Mouse (Mus musculus) forebrain, embryonic 12.5 days (tissue): Measurements from ENCODE around the gene Lrat. TPM values are rescaled to one million over a fixed set of nuclear protein-coding genes. Genes with fewer than 3 reads are reported as not detected.
A peak's percentile ranks its signal among the peaks of the same experiment; 100 is the strongest.

Source experiments
- ATAC-seq: fragments of 200-750 bp; cut with Nextera tagmentation; 2 replicates; pipeline ENCODE4 v1.8.0; 2017; ENCODE audit warnings: moderate TSS enrichment; ENCODE audit not compliant: low FRiP score
- H3K27ac ChIP-seq: fragments of 300-500 bp; sonication (generic); 2 replicates; pipeline ENCODE4 v1.5.1; 2016; ENCODE audit warnings: mild to moderate bottlenecking
- H3K27me3 ChIP-seq: fragments of 300-500 bp; sonication (generic); 2 replicates; pipeline ENCODE4 v1.6.1; 2016; ENCODE audit warnings: mild to moderate bottlenecking
- H3K36me3 ChIP-seq: fragments of 300-500 bp; sonication (generic); replicated peaks from 2 replicates; pipeline ENCODE4 v1.6.1; 2016; ENCODE audit warnings: mild to moderate bottlenecking
- H3K4me1 ChIP-seq: fragments of 300-500 bp; sonication (generic); 2 replicates; pipeline ENCODE4 v1.6.1; 2016
- H3K4me2 ChIP-seq: fragments of 300-500 bp; sonication (generic); 2 replicates; pipeline ENCODE4 v1.6.1; 2016; ENCODE audit warnings: mild to moderate bottlenecking, moderate library complexity
- H3K4me3 ChIP-seq: fragments of 300-500 bp; sonication (generic); replicated peaks from 2 replicates; pipeline ENCODE4 v1.5.1; 2016; ENCODE audit warnings: mild to moderate bottlenecking
- H3K9ac ChIP-seq: fragments of 300-500 bp; sonication (generic); 2 replicates; pipeline ENCODE4 v1.6.1; 2016; ENCODE audit warnings: mild to moderate bottlenecking
- H3K9me3 ChIP-seq: fragments of 300-500 bp; sonication (generic); 2 replicates; pipeline ENCODE4 v1.6.1; 2016
- WGBS: fragments of 180-500 bp; shearing (Covaris S2); methylation state at CpG from one replicate; pipeline ENCODE4 v1.1.7; 2016; 5-methylcytosine and 5-hydroxymethylcytosine counted together
- polyA plus RNA-seq: library from polyadenylated mRNA; unstranded; fragments of >200 nt; fragmentation: Nextera tagmentation; extraction: Ambion mirVana; gene quantifications from 2 replicates; pipeline ENCODE4 v1.2.1, GENCODE M21; 2016

Gene Lrat
- not detected in 2 replicates for polyA plus RNA-seq

DNA sequence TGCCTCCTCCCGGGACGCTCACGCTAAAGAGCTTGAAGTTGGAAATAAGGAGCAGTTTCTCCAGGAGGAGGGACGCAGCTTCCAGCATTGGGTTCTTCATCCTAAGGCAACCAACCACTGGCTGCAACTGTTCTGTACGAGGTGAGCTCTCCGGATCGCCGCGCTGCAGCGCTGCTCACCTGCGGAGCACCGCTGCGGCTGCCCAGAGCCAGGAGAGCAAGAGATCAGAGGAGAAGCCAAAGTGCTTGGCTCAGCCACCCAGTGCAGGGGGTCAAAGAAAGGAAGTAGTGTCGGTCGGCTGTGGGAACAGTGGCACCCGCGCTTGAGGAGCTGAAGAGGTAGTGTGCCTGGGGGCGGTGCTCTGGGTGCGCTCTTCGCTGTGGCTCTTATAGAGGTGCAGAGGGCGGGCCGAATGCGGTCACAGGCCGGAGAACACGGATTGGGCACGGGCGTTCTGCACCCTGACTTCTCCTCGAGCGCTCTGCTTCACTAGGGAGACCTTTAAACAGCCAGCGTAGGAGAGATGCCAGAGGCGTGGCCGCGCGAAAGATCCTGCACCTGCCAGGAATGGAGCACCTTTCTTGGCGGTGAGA is at the start of gene Lrat:
Gene Lrat, minus strand, starts transcription at position 361 of the 593 bp plus-strand sequence.
- peak; percentile 55 for ATAC-seq
- H3K4me1 ChIP-seq: peaks cover 16% of the 10 kb centered on the region
- H3K27ac ChIP-seq: no peak within 1 kb of the TSS
- H3K4me2 ChIP-seq: peak within 1 kb of the TSS; percentile 94
- H3K36me3 ChIP-seq: no peaks in the 10 kb centered on the region
- H3K27me3 ChIP-seq: peaks cover 36% of the 10 kb centered on the region
- H3K9ac ChIP-seq: peak within 1 kb of the TSS; percentile 42
- peak within 1 kb of the TSS; percentile 51 for H3K4me3 ChIP-seq
- no peaks in the 10 kb centered on the region for H3K9me3 ChIP-seq
- WGBS: under 1% methylated on average over 35 of the region's 35 CpGs

DNA sequence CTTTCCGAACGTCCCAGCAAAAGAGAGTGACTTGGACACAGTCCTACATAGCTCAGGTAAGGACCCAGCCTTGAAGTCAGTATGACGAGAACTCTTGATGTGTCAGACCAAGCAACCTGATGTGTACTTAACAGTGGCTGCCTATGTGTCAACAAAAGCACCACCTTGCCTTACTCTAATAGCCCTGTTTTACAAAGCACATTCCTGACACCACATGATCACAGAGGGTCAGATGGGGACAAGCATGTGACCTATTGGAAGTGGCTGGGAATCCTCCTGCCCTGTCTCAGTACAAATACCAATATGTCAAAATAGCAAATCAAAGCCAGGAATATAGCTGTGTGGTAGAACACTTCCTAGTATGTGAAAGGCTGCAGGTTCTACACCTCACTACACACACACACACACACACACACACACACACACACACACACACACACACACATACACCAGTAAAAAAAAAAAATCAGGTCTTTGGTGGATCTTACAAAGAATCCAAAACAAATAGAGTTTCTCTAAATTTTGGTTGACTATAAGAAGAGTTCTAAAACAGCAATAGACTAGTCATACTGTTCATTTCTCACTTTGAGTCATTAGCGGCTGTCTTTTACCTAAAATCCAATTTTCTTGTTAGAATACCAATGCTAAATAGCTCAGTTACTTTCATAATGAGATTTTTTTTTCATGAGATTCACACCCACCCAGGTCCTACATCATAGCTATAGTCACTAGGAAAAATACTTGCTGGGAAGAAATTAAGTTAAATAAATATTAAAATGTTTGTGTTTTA is 48.6 kb upstream of the Lrat start:
- 90% methylated on average over 4 of the region's 4 CpGs for WGBS
- no peaks in the 10 kb centered on the region for H3K36me3 ChIP-seq
- H3K27ac ChIP-seq: no peak overlapping the region
- H3K4me2 ChIP-seq: no peak overlapping the region
- no peak overlapping the region for H3K4me3 ChIP-seq
- no peaks in the 10 kb centered on the region for H3K27me3 ChIP-seq
- H3K4me1 ChIP-seq: no peaks in the 10 kb centered on the region
- no peak overlapping the region for H3K9ac ChIP-seq
- no peak for ATAC-seq
- H3K9me3 ChIP-seq: no peaks in the 10 kb centered on the region

- no peaks in the 10 kb centered on the region for H3K36me3 ChIP-seq
- no peak overlapping the region for H3K27ac ChIP-seq
- H3K9ac ChIP-seq: no peak overlapping the region
- H3K4me2 ChIP-seq: no peak overlapping the region
- H3K9me3 ChIP-seq: no peaks in the 10 kb centered on the region
- H3K27me3 ChIP-seq: no peaks in the 10 kb centered on the region
- no peaks in the 10 kb centered on the region for H3K4me1 ChIP-seq
- no peak for ATAC-seq
- no peak overlapping the region for H3K4me3 ChIP-seq
- WGBS: 76% methylated on average over 7 of the region's 7 CpGs
Measured at GRCm38 (mm10) chr3:82950639-82951038, 46.9 kb upstream of the Lrat start.

- H3K36me3 ChIP-seq: no peaks in the 10 kb centered on the region
- no peaks in the 10 kb centered on the region for H3K9me3 ChIP-seq
- H3K9ac ChIP-seq: no peak overlapping the region
- WGBS: 79% methylated on average over 10 of the region's 10 CpGs
- no peak overlapping the region for H3K27ac ChIP-seq
- no peak for ATAC-seq
- H3K4me3 ChIP-seq: no peak overlapping the region
- H3K4me1 ChIP-seq: no peaks in the 10 kb centered on the region
- H3K4me2 ChIP-seq: no peak overlapping the region
- no peaks in the 10 kb centered on the region for H3K27me3 ChIP-seq
Measured at GRCm38 (mm10) chr3:82950208-82950607, 46.4 kb upstream of the Lrat start.

DNA sequence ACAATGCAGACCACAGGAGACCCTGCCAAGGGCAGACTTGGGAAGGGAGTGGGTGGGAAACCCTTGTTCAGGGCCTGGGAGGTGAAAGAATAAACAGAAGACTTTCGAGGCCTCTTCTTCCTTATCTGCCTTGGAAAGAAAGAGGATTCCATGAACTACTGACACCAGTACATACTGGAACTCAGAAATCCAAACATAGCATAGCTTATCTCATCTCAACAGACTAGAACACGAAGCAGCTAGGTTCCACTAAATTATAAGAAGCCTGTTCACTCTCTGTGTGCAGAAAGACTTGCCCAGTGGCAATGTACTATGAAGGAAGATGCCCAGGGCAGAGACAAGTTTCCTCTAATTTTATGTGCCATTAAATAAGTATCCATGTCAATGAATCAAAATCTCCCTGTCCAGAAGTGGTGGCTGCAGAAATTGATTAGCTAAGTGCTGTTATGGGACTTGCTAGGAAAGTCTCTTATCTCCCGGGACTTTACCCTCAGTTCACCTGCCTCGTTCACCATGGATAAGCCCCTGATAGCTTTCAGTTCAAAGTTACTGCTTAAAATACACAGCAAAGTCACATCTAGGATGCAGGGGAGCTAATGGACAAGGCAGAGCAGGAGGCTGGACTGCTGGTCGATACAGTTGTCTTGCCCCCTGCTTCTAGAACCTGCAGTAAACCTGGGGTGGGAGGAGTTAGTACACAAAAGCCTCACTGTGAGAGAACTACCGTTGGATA is 42.8 kb upstream of the Lrat start:
- H3K27ac ChIP-seq: no peak overlapping the region
- 70% methylated on average over 6 of the region's 6 CpGs for WGBS
- H3K9ac ChIP-seq: no peak overlapping the region

GRCm38 (mm10) chr3:82927917-82928316 is 24.1 kb upstream of the Lrat start:
- Histone ChIP-seq H3K4me2 (no peak overlapping the region), H3K9ac (no peak overlapping the region), H3K9me3 (no peaks in the 10 kb centered on the region), H3K27me3 (no peaks in the 10 kb centered on the region), H3K36me3 (no peaks in the 10 kb centered on the region), H3K4me3 (no peak overlapping the region), H3K4me1 (no peaks in the 10 kb centered on the region), H3K27ac (no peak overlapping the region)
- ATAC-seq: no peak
- 85% methylated on average over 2 of the region's 2 CpGs for WGBS

More for the DNA sequence above, 42.8 kb upstream of the Lrat start:
- Histone ChIP-seq H3K4me1 (no peaks in the 10 kb centered on the region), H3K4me3 (no peak overlapping the region), H3K36me3 (no peaks in the 10 kb centered on the region), H3K4me2 (no peak overlapping the region), H3K9me3 (no peaks in the 10 kb centered on the region), H3K27me3 (no peaks in the 10 kb centered on the region)
- no peak for ATAC-seq

- H3K27ac ChIP-seq: no peak overlapping the region
- 0 out of 2 replicates have a peak, but pooled peaks cover 2% of the 10 kb centered on the region for H3K27me3 ChIP-seq
- no peak for ATAC-seq
- no peak overlapping the region for H3K4me2 ChIP-seq
- H3K36me3 ChIP-seq: no peaks in the 10 kb centered on the region
- 11% methylated on average over 1 of the region's 1 CpGs for WGBS
- H3K9me3 ChIP-seq: no peaks in the 10 kb centered on the region
- H3K9ac ChIP-seq: no peak overlapping the region
- H3K4me3 ChIP-seq: no peak overlapping the region
- no peaks in the 10 kb centered on the region for H3K4me1 ChIP-seq
Measured at GRCm38 (mm10) chr3:82915632-82916031, 11.9 kb upstream of the Lrat start.

- no peaks in the 10 kb centered on the region for H3K36me3 ChIP-seq
- 87% methylated on average over 2 of the region's 2 CpGs for WGBS
- peaks cover 24% of the 10 kb centered on the region for H3K27me3 ChIP-seq
- peaks cover 10% of the 10 kb centered on the region for H3K4me1 ChIP-seq
- no peaks in the 10 kb centered on the region for H3K9me3 ChIP-seq
- no peak overlapping the region for H3K9ac ChIP-seq
- no peak overlapping the region for H3K4me2 ChIP-seq
- H3K27ac ChIP-seq: no peak overlapping the region
- H3K4me3 ChIP-seq: no peak overlapping the region
- ATAC-seq: no peak
Measured at GRCm38 (mm10) chr3:82908671-82909070, 4.9 kb upstream of the Lrat start.

- Histone ChIP-seq H3K27ac (no peak overlapping the region), H3K4me3 (peak overlapping the region; percentile 51), H3K27me3 (peaks cover 36% of the 10 kb centered on the region), H3K9me3 (no peaks in the 10 kb centered on the region), H3K4me1 (peaks cover 16% of the 10 kb centered on the region), H3K4me2 (peak overlapping the region; percentile 94), H3K36me3 (no peaks in the 10 kb centered on the region), H3K9ac (peak overlapping the region; percentile 42)
- ATAC-seq: peak; percentile 77; the same call in 1 of the 2 replicates
- 1% methylated on average over 31 of the region's 31 CpGs for WGBS
Measured at GRCm38 (mm10) chr3:82904211-82904908, 587 bp upstream of the Lrat start.

GRCm38 (mm10) chr3:82902757-82903612 is 788 bp downstream of the Lrat start:
- H3K36me3 ChIP-seq: no peaks in the 10 kb centered on the region
- 0 out of 2 replicates have a peak, but pooled peaks have one; percentile 30 for ATAC-seq
- H3K4me2 ChIP-seq: peak overlapping the region; percentile 94
- peaks cover 36% of the 10 kb centered on the region for H3K27me3 ChIP-seq
- WGBS: 27% methylated on average over 20 of the region's 20 CpGs
- peak overlapping the region; percentile 51 for H3K4me3 ChIP-seq
- peak overlapping the region; percentile 42; the same call in 1 of the 2 replicates for H3K9ac ChIP-seq
- peaks cover 16% of the 10 kb centered on the region for H3K4me1 ChIP-seq
- H3K9me3 ChIP-seq: no peaks in the 10 kb centered on the region
- H3K27ac ChIP-seq: no peak overlapping the region

- Histone ChIP-seq H3K4me2 (no peak overlapping the region), H3K27ac (no peak overlapping the region), H3K36me3 (no peaks in the 10 kb centered on the region), H3K27me3 (no peaks in the 10 kb centered on the region), H3K4me3 (no peak overlapping the region), H3K9ac (no peak overlapping the region), H3K4me1 (no peaks in the 10 kb centered on the region), H3K9me3 (no peaks in the 10 kb centered on the region)
- no peak for ATAC-seq
- 20% methylated on average over 2 of the region's 2 CpGs for WGBS
Measured at GRCm38 (mm10) chr3:82888842-82889241, 14.9 kb downstream of the Lrat start.
